Mouse (Mus musculus): ENCODE data around the gene Poglut1. TPM values are rescaled to one million over a fixed set of nuclear protein-coding genes. Genes with fewer than 3 reads are reported as not detected.

Poglut1 gene
- 25.4 and 25.5 TPM in 2 replicates for polyA plus RNA-seq (2012; rRNA removed)

DNA sequence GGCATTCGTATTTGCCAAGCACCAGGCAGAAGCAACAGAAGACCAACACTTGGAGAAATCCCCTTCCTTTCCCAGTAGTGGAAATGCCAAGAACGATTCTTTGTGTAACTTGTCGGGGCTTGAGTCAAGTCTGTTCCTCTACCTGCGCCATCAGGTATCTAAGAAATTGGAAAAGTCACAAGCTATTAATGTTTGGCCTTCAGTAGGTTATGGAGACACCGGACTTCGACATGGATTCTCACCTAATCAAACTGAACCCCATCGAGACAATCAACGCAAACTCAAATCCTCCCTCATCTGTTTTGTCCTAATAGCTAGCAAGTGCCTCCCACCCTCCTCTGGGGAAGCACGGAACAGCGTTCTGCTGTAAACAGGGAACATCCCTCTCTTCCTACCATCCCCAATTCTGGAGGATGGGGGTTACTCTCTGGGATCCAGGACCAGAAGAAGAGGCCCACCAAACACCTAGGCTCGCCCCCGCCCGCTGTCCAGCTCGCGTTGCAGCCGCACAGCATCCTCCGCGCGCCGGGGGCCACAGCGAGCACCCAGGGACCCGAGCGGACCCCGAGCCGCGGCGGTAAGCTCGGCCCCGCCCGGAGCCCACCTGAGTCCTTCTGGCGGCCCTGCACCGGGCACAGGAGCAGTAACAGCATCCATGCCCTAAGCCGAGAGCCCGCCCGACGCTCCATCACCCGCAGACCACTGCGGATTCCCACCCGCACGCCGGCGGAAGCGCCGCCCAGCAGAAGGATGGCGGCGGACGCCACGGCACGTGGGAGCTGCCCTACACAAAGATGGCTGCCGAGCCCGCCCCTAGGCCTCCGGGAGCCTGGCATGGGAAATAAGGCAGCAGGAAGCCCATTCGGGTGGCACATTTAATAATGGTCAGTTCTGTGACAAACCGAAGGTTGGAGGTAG lies at the start of gene Poglut1:
Gene Poglut1 (minus strand): TSS at position 780 of the 918 bp plus-strand sequence.
- DNase-seq (ENCODE audit: low read depth) = no peak

DNA sequence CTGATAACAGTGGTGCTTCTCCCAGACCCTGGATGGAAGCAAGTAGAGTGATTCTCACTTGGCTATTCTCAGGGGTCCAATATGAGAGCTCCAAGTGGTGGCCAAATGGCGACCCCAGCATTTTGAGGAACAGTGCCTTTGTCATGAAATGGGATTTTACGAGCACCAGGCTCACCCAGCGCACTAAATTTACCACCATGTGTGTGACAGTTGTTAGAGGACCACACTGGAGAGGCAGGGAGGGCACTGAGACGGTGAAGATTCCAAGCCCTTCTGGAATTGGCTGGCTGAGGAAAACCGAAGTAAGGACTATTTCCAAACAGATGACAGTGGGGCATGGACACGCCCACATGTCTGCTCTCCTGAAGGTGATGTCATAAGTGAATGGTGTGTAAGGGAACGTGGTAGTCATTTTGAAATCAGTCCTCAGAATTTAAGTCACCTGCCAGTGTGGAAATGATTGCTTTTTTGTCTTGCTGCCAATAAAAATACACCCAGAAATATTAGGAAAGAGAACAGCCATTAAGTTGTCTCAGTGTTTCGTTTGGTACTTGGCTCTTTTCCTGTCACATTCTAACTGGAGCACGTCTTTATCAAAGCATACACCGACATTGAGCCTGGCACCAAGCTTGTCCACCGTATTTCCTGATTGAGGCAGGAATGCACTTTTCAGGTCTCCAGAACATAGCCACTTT lies 49.1 kb upstream of the Poglut1 start:
- peak; percentile 76 for DNase-seq (ENCODE audit: low read depth)

DNA sequence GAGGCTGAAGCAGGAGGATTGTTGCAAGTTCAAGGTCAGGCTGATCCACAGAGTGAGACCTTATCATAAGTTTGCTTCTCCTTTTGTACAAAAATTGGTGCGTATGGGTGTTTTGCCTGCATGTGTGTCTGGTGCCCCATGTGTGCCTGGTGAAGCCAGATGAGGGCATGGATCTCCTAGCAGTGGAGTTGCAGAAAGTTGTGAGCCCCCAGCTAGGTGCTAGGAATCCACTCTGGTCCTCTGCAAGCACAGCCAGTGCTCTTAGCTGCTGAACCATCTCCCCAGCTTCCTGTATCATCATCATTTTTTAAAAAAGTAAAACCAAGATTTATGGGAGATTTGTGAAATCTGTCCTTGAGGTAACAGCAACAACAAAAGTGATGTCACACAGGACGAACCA lies 46.6 kb upstream of the Poglut1 start:
- no peak for DNase-seq (ENCODE audit: low read depth)

DNA sequence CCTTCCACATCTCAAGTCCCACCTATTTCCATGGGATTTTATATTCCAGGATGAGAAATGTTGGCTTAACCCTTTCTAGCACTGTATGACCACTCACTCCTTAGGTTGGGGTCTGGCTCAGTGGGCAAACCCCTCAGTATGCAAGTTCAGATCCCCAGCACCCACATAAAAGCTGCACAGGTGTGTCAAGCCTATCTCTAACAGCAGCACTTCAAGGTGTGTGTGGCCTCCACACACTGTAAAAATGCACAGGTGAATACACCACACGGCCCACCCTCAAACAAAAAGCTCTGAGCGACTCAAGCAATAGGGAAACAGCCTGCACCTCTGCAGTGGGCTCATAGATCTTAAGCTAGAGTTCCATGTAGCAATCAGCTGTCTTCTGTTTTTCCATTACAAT lies 46.0 kb upstream of the Poglut1 start:
- no peak for DNase-seq (ENCODE audit: low read depth)

DNA sequence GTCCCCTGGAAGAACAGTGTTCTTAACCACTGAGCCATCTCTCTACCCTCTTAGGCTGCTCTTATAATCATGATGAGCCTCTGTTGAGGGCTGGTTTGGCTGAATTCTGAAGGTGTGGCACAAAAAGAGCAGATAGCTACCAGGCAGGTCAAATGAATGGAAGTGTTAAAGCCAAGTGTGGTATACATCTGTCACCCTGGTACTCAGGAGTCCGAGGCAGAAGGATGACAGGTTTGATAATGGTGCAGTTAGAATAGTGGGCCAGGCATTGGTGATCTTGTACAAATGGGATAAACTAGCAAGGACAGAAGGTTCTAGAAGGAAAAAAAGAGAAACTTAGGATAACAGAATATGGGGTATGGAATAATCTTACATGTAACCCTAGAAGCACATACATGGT lies 44.4 kb upstream of the Poglut1 start:
- DNase-seq (ENCODE audit: low read depth) = no peak

DNA sequence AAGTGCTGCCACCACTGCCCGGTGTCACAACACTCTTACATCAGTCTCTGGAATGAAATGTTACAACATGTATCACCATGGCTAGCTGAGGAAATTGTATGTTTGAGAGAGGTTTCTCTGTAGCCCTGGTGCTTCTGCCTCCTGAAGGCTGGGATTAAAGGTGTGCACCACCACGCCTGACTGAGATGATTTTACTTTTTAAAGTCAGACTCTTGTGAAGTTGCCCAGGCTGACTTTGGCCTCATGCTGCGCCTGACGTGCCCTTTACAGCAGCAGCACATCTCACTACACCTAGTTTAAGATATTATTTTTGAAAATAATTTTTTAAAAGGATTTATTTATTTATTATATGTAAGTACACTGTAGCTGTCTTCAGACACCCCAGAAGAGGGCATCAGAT lies 42.9 kb upstream of the Poglut1 start:
- DNase-seq (ENCODE audit: low read depth) = no peak

DNA sequence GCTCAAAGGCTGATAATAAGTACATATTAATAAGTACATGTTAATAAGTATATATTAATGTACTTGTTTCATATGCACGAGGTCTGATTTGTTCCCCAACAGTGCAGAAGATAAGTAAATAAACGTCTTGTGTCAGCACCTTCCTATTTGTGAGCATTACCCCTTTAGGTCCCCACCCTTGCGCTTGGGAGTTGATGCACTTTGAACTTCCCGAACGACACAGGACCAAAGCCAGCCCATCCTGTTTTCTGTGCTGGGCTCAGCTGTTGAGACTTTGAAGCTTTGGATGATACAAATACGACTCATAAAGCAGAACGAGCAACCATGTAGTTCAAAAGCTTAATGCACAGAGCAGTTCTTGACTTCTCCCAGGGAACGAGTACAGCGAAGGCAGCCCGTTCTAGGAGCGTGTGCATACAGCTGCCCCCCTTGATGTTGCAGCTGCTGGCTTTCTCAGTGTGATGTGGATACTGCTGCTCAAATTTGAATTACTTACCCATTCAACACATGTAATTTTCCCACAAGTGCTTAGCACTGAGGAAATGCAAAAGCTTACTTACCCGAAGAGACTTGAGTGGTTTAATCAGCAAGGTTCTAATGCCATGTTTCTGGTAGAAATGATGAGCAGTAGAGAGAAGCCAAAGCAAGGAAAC lies 42.1 kb upstream of the Poglut1 start:
- DNase-seq (ENCODE audit: low read depth) = no peak

DNA sequence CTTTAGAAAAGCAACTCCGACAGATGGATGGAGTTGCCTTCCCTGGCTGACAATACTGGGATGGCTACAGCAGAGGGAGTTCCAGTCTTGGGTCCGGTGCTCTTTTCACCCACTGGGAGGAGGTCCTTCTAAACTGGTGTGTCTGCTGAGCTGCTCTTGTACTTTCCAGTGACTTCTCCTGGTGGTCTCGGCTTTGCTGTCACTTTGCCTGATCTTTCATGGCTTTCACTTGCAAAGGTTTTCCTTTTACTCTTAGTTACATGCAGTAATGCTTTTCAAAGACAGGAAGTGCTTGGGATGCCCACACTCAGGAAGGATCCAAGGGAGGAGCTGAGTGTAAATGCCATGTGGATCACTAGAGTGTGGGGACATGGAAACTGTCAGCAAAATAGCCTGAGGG lies 41.4 kb upstream of the Poglut1 start:
- DNase-seq (ENCODE audit: low read depth) = no peak

DNA sequence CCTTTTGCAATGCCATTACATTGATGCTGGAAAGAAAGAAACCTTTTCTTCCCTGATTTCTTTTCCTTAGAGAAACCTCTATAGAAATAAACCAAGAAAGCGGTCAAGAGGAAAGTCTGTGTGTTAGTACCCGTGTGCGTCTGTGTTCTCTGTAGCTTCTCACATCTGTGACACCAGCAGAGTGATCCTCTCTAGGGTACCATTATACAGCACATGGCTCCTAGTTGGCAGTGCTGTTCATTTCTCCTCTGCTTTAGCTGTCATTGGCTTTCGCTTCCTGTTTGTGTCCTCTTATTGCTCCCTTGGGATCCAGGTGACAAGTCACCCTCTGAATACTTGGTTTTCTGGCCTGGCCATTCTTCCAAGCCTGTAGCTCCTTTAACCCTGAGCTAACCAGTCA lies 37.5 kb upstream of the Poglut1 start:
- DNase-seq (ENCODE audit: low read depth) = no peak

DNA sequence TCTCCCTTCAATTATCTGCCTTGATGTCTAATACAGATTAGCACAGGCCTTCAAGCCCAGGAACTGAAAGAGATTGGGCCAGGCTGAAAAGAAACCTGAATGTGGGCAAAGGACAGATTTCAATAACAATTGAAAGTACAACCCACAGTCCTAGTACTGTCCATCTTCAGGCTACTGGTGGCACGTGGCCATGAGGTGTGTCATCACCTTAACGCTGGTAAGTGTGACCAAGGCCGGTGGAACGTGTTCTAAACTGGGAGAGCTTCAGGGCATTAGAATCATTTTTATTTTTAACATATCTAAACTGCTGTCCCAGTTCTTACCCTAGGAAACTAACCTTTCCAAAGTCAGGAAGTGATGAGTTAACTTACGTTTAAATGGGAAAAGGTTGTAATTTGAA lies 37.1 kb upstream of the Poglut1 start:
- no peak for DNase-seq (ENCODE audit: low read depth)

DNA sequence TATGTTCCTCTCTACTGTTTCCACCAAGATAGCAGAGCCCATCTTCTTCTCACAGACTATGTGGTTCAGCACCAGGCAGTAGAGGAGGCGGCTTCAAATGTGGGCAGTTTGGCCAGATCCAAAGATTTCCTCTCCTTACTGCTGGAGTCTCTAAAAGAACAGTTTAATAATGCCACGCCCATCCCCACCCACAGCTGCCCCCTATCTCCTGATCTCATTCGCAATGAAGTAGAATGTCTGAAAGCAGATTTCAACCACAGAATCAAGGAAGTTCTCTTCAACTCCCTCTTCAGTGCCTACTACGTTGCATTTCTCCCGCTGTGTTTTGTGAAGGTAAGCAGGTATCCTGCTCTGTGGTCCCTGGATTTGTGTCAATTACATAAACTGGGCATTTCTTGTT lies 35.1 kb upstream of the Poglut1 start:
- DNase-seq (ENCODE audit: low read depth) = no peak

DNA sequence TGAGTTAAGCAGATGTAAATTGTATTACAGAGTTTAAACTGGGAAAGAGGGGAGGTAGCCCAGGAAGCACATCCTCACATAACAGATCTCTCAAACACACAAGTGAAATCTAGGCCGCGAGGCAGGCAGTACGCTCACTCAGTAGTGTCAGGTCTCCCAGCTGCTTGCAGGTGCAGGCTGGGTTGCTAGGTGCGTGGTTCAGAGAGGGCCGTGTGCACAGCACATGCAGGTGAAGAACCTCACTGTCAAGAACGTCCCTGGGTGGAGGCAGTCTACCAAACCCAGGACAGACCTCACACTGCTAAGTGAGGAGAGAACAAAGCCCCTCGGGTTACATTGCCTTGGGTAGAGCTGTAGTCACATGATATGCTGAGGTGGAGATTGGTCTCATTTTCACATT lies 34.7 kb upstream of the Poglut1 start:
- DNase-seq (ENCODE audit: low read depth) = no peak

DNA sequence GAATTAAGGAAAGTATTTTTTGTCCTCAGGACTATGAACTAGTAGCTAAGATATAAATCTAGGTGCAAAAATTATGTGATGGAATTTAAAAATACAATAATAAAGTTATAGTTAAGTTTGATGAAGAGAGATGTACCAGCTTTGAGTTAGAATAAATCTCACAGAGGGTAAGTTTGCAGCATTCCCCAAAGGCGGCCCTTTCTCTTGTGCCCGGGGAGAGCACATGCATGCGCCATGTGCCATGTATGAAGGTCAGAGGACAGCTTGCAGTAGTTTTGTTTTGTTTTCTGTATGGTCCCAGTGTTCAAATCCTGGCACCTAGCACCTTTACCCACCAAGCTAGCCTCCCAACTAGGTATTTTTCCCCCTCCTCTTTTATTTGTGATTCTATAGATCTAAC lies 21.4 kb upstream of the Poglut1 start:
- no peak for DNase-seq (ENCODE audit: low read depth)

DNA sequence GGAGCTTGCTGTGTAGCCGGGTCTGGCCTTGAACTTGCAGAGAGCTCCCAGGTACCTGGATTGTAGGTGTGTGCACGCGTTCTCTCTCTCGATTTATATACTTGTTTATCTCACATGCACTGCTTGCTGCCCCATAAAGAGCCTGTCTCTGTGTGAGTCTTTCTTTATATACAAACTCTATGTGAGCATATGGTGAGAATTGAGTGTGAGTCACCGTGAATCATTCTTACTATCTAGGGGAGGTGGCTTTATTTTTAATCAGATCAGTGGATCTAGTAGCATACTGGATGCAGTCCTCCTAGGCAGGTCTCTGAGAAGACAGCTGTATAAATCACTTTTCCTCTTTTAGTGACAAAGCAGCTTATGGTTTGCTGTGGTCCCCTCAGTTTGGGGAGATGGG lies 18.1 kb upstream of the Poglut1 start:
- no peak for DNase-seq (ENCODE audit: low read depth)

DNA sequence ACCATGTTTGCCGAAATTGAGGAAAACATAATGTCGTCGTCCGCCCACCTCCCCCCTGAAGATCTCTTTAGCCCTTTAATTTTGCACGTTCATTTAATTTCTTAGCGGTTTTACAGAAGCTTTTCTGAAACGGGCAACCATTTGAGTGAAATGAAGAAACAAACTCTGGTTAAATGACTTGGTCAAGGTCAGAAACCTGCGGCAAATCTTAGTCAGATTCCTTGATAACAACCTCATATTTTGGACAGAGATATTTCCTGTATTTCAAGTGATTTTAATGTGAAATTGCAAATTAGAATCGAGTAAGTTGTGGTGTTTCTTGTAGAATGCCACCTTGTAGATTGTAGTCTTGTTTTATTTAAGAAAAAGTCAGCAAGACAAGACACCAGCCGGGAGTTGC lies 13.5 kb upstream of the Poglut1 start:
- DNase-seq (ENCODE audit: low read depth) = no peak

DNA sequence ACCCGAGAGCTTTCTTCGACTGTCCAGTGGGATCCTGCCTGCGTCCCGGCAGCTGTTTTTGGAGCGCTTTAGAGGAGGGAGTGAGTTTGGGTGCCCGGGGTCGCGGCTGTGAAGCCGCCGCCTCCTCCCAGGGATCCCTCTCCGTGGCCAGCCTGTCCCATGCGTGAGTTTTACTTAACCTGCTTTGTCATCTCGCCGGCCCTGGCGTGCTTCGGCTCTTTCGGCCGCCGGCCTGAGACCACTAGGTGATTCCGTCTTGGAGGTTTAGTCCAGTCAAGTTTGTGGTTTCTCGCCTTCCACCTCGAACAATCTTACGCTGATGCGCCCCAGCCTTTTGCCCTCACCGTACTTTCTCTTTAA lies 12.9 kb upstream of the Poglut1 start:
- no peak for DNase-seq (ENCODE audit: low read depth)

DNA sequence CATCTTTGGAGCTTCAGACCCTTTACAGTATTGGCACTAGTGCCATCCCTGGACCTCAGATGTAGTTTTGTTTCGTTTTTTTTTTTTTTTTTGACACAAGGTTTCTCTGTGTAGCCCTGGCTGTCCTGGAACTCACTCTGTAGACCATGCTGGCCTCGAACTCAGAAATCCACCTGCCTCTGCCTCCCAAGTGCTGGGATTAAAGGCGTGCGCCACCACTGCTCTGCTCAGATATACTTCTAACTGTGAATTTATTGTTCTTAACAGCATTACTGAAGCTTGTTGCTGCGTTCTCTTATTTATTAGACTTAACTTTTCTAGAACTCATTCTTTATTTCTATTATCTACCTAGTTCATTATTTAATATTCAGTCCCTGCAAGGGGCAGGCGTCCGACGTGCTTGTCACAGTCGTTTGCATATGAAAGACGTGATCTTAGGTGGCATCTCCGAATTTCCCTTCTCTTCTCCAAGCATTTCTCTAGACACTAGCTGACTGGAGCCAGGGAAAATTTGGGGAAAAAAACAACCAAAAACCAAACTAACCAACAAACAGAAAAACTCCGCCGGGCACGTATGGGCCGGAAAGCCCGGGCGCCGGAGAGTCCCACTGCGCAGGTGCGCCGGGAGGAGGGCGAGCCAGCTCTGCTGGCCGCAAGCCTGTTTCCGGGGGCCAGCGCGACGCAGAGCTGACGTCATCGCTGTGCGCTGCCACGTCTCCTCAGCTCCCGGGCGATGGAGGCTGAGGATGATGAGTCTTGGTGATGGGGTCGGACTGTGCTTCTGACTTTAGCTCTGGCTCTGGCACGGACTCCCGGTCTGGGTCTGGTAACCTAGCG lies 12.3 kb upstream of the Poglut1 start:
- DNase-seq (ENCODE audit: low read depth) = no peak

DNA sequence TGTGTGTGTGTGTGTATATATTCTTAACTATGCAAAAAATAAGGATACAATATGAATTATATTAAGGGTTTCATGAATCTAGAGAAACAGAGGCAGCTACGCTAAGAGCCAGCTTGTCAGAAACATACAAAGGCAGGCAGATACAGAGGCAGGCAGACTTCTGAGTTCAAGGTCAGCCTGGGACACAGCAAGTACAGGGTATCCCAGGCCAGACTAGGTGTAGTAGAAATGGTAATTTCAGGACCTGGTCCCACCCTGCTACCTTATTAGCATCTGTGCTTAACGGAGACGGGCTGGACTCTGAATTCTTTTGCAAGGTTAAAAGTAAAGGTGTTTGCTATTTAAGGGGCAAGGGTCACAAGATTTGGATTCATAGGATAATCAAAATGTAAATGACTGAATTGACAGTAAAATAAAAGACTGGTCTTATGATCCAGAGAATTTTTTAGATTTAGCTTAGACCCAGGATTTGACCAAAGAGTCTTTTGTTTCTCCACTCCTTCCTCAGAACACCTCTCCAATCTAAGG lies 8.2 kb upstream of the Poglut1 start, which contains the start of gene Tmem39a:
Gene Tmem39a (plus strand): TSS at position 478 of the 528 bp plus-strand sequence.
- DNase-seq (ENCODE audit: low read depth) = no peak

DNA sequence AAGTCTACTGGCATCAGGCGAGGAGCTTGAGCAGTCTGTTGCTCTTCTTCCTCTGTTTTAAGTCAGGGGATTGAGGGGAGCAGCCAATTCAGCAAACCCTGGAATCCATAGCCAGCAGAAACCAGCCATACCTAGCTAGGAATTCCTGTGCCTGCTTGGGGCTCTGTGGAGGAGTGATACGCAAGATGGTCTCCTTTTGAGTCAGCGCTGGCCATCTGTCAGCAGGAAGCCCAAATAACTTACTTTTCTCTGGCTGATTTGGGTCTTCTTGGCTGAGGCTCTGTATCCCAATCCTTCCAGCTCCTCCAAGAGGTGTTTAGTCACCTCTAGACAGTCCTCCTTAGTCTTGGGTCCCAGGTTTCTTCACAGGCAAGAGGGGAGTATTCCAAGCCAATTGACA lies 5.9 kb upstream of the Poglut1 start:
- DNase-seq (ENCODE audit: low read depth) = no peak

DNA sequence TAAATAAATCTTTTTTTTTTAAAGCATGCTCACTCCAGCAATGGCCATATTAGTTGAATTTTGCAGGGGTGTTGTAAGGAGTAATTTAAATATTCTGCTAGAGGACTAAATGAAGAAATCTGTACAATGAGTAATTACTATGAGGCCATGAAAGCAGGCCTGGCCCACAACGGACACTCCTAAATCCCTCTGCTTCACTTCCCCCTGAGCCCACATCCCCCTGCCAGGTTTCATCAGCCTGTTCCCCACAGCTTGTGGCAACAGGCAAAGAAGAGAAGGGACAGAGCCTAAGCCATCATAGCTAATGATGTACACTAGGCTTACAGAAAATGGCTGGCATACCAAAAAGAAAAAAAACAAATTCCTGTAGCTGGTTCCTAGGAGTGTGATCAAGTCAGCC lies 2.1 kb downstream of the Poglut1 start:
- DNase-seq (ENCODE audit: low read depth) = no peak

DNA sequence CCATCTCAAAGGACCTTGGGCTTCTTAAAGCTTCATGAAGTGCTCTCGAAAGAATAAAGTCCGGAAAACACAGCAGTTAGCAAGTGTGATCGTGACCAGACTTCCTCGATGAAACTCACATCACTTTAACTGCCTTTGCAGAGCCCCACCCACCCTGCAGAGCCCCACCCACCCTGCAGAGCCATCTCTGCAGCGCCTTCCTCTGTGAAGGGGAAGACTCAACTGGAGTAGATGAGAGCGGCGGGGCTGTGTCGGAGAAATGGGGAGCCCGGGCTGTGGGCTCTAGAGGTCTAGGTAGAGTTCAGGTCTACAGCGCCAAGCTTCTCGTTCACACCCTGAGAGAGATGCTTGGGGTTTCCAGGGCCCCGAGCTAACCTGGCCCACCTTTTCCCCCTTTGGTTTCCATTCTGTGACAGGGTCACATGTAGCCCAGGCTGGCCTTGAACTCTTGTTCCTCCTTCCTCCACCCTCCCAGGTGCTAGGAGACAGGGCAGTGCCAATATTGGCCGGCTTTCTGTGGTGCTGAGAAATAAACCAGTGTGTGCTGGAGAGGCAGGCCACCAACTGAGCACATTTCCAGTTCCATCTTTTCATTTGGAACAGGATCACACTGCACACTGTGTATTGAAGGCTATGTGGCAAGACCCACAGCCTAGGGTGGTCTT lies 11.2 kb downstream of the Poglut1 start:
- no peak for DNase-seq (ENCODE audit: low read depth)
